8 mouse cellular contexts compared by ENCODE assay signal in the genomic region with DNA sequence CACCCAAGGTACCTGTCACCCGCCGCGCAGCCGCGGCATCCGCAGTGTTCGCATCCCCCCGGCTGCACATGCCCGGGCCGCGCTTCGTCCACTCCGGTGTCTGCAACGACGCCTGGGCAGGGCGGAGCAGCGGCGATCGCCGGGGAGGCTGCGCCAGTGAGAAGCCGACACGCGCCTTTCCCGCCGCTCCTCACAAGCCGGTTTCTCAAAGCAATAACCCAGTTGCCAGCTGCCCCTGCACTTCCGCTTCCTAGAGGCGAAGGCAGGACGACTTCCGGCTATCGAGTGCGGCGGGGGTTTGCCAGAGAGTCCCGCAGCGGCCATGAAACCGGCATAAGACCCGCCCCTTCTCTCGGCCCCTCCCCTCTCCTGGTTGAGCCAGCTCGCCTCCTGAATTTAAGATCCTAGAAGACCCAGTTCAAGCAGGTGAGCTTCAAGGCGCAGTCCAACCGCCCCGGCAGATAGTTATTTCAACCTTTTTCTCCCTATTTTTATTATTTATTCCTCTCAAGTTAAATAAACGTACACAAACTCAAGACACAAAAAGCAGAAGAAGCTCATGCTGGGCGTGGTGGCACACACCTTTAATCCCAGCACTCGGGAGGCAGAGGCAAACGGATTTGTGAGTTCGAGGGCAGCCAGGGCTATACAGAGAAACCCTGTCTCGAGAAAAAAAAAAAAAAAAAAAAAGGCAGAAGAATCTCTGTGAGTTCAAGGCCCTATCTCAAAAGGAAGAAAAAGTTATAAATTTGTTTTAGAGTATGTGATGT. TPM values are rescaled to one million over a fixed set of nuclear protein-coding genes. Genes with fewer than 3 reads are reported as not detected.
DNase-seq lines count a peak whose midpoint lies in the region; ATAC-seq lines count a peak whose summit lies in the region.

A gene (minus strand): TSS at position 663 of the 770 bp plus-strand sequence.

- no peaks in the 10 kb centered on the region for H3K36me3 ChIP-seq in heart, embryonic 14.5 days (ENCODE audit: control insufficient read depth, insufficient read depth, low read length)
- no peaks in the 10 kb centered on the region for H3K36me3 ChIP-seq in liver, embryonic 13.5 days
- H3K36me3 ChIP-seq in stomach, embryonic 16.5 days (ENCODE audit: control insufficient read depth, insufficient read depth, low read length), result no peaks in the 10 kb centered on the region

- 2% methylated on average over 49 of the region's 49 CpGs for WGBS in heart, embryonic 14.5 days
- WGBS in liver, embryonic 13.5 days (ENCODE audit: insufficient replicate concordance), result 1% methylated on average over 49 of the region's 49 CpGs
- 2% methylated on average over 49 of the region's 49 CpGs for WGBS in stomach, embryonic 16.5 days

- peak within 1 kb of the TSS; percentile 46 to 71; a peak in 3 of 4 replicates for H3K27ac ChIP-seq in heart, embryonic 14.5 days (replicated peaks in 1 of 2; ENCODE audit: control insufficient read depth in 1 of 2, insufficient read depth in 1 of 2, low read depth in 2 of 2, low read length in 2 of 2)
- peak within 1 kb of the TSS; percentile 88 for H3K27ac ChIP-seq in liver, embryonic 13.5 days
- H3K27ac ChIP-seq in stomach, embryonic 16.5 days (ENCODE audit: low read length), result peak within 1 kb of the TSS; percentile 86

- peak within 1 kb of the TSS; percentile 92 for H3K4me2 ChIP-seq in heart, embryonic 14.5 days (ENCODE audit: low read length)
- H3K4me2 ChIP-seq in liver, embryonic 13.5 days, result peak within 1 kb of the TSS; percentile 77
- peak within 1 kb of the TSS; percentile 87 for H3K4me2 ChIP-seq in stomach, embryonic 16.5 days (ENCODE audit: low read depth, low read length)

- H3K9me3 ChIP-seq in heart, embryonic 14.5 days (ENCODE audit: control insufficient read depth, low read length), result no peaks in the 10 kb centered on the region
- no peaks in the 10 kb centered on the region for H3K9me3 ChIP-seq in liver, embryonic 13.5 days (replicated peaks)
- H3K9me3 ChIP-seq in stomach, embryonic 16.5 days (replicated peaks; ENCODE audit: control insufficient read depth, low read length), result no peaks in the 10 kb centered on the region

- peak within 1 kb of the TSS; percentile 87 for H3K9ac ChIP-seq in heart, embryonic 14.5 days (ENCODE audit: low read length)
- peak within 1 kb of the TSS; percentile 92 for H3K9ac ChIP-seq in liver, embryonic 13.5 days
- H3K9ac ChIP-seq in stomach, embryonic 16.5 days (ENCODE audit: low read length), result peak within 1 kb of the TSS; percentile 85

- peak; percentile 81 for DNase-seq in c-Kit-negative CD71-positive TER-119-positive erythroid progenitor cells, embryonic 14.5 days (ENCODE audit: low read depth, low spot score)
- peak; percentile 85 for DNase-seq in fibroblast of lung, adult 2 months (ENCODE audit: low read depth)
- peak; percentile 96 for DNase-seq in kidney, postnatal 14 days
- DNase-seq in liver, embryonic 13.5 days, result peak; percentile 91
- DNase-seq in neural tube, embryonic 10.5 days (ENCODE audit: extremely low spot score, low spot score), result peak; percentile 94

- peak within 1 kb of the TSS; percentile 77 to 92 for H3K4me3 ChIP-seq in heart, embryonic 14.5 days (ENCODE audit: control insufficient read depth in 1 of 2, insufficient read depth in 1 of 2, low read depth in 1 of 2, low read length in 2 of 2)
- H3K4me3 ChIP-seq in liver, embryonic 13.5 days (replicated peaks), result peak within 1 kb of the TSS; percentile 97
- peak within 1 kb of the TSS; percentile 92 for H3K4me3 ChIP-seq in stomach, embryonic 16.5 days (replicated peaks; ENCODE audit: low read length)

- H3K27me3 ChIP-seq in heart, embryonic 14.5 days (ENCODE audit: control insufficient read depth, insufficient read depth, low read length), result no peaks in the 10 kb centered on the region
- no peaks in the 10 kb centered on the region for H3K27me3 ChIP-seq in liver, embryonic 13.5 days
- H3K27me3 ChIP-seq in stomach, embryonic 16.5 days (ENCODE audit: control insufficient read depth, insufficient read depth, low read length), result no peaks in the 10 kb centered on the region

- H3K4me1 ChIP-seq in heart, embryonic 14.5 days (ENCODE audit: control insufficient read depth in 2 of 2, insufficient read depth in 2 of 2, low read length in 2 of 2), result peaks cover 0 to 12% of the 10 kb centered on the region in 2 experiments; a peak in 2 of 4 replicates
- peaks cover 41% of the 10 kb centered on the region for H3K4me1 ChIP-seq in liver, embryonic 13.5 days (replicated peaks)
- H3K4me1 ChIP-seq in stomach, embryonic 16.5 days (ENCODE audit: control insufficient read depth, insufficient read depth, low read length), result peaks cover 13% of the 10 kb centered on the region

- ATAC-seq in CD4-positive, CD25-positive, alpha-beta regulatory T cell, adult 4 months, result peak; percentile 96
- peak; percentile 91 for ATAC-seq in heart, embryonic 14.5 days (ENCODE audit: insufficient number of reproducible peaks, insufficient read depth, low FRiP score, low read depth)
- ATAC-seq in liver, embryonic 13.5 days (ENCODE audit: low read depth), result peak; percentile 95
- peak; percentile 97 for ATAC-seq in stomach, embryonic 16.5 days (ENCODE audit: insufficient read depth, low FRiP score)

RNA-seq across cellular contexts. Expression of the gene that starts here (rescaled TPM):
- 10 to 100 TPM; 22.7 to 26.5 TPM for polyA plus RNA-seq in CD4-positive, CD25-positive, alpha-beta regulatory T cell, adult 4 months (2017; shearing (Covaris generic))
- polyA plus RNA-seq in heart, embryonic 14.5 days (2014; fragmentation: Nextera tagmentation; extraction: Ambion mirVana), result 50.1 and 50.5 TPM in 2 replicates
- 18.4 and 22.2 TPM in 2 replicates for polyA plus RNA-seq in liver, embryonic 13.5 days (2015; fragmentation: Nextera tagmentation; extraction: Ambion mirVana)
- polyA plus RNA-seq in stomach, embryonic 16.5 days (2015; fragmentation: Nextera tagmentation; extraction: Ambion mirVana), result 55.0 and 59.0 TPM in 2 replicates

Comparison
In these comparisons a context has a peak if more than half of its experiments do, and no peak if none do; other contexts are left out.
1. Peak in every context shown above with its lines: DNase-seq, ATAC-seq, H3K4me3 ChIP-seq and H3K27ac ChIP-seq.